In the genomic region with DNA sequence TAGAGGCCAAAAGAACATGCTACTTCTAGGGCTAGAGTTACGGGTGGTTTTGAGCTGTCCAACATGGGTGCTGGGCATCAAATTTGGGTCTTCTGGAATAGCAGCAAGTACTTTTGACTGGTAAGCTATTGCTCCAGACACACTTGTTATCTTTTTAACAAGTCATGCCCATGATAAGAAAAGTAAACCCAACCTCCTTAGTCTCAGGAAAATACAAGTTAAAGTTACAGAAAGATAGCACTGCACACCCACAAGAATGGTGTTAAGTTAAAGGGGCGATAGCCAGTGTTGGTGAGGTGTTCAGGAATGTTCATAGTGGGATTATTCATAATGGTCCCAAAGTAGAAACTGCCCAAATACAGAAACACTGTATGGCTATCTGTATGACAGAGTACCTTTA, we compare ENCODE assay signal across 15 mouse cellular contexts.
"Had no signal": no experiment of that assay in that cellular context is flagged by ENCODE, and none has a peak within 500 bp of the region (broad histone marks: within the 10 kb centered on the region; RNA-seq: fewer than 3 reads in every experiment).

No protein-coding gene starts in this region.

- H3K4me2 ChIP-seq: midbrain, embryonic 11.5 days; midbrain, embryonic 15.5 days; neural tube, embryonic 13.5 days; stomach, embryonic 15.5 days had no signal

- ATAC-seq: intestine, embryonic 16.5 days; lung, postnatal 0 days; midbrain, embryonic 15.5 days had no signal

- H3K27me3 ChIP-seq: midbrain, embryonic 15.5 days; neural tube, embryonic 13.5 days; stomach, embryonic 15.5 days had no signal

- H3K27ac ChIP-seq: limb, embryonic 10.5 days; midbrain, embryonic 15.5 days; neural tube, embryonic 13.5 days; stomach, embryonic 15.5 days had no signal

- H3K4me3 ChIP-seq: limb, embryonic 10.5 days; midbrain, embryonic 15.5 days; neural tube, embryonic 13.5 days; stomach, embryonic 15.5 days had no signal

- H3K36me3 ChIP-seq: midbrain, embryonic 15.5 days; neural tube, embryonic 13.5 days; stomach, embryonic 15.5 days had no signal

- H3K4me1 ChIP-seq: limb, embryonic 10.5 days; midbrain, embryonic 15.5 days; neural tube, embryonic 13.5 days; stomach, embryonic 15.5 days had no signal

- H3K9ac ChIP-seq: midbrain, embryonic 15.5 days; neural tube, embryonic 13.5 days; stomach, embryonic 15.5 days had no signal

- DNase-seq: kidney, adult 2 months; kidney, postnatal 25 days; layer of hippocampus, adult 9-11 months; lung, adult 2 months; lung, postnatal 36 days; retina, postnatal 1 day; thymus, adult 2 months; thymus, postnatal 25 days had no signal

- H3K9me3 ChIP-seq: limb, embryonic 10.5 days; midbrain, embryonic 15.5 days; neural tube, embryonic 13.5 days; stomach, embryonic 15.5 days had no signal
